Mouse (Mus musculus) MEL (cell line): ENCODE measurements around the gene Arap2. TPM values are rescaled to one million over a fixed set of nuclear protein-coding genes. Genes with fewer than 3 reads are reported as not detected.

Source experiments
- DNase-seq: peaks from one replicate; pipeline ENCODE4 v3.0.0; 2011; ENCODE audit warnings: low read depth, low spot score
- H3K27ac ChIP-seq: 2 replicates; pipeline ENCODE4 v1.5.1; 2012; ENCODE audit warnings: low read depth, mild to moderate bottlenecking, control low read depth, low read length, moderate library complexity; ENCODE audit not compliant: control insufficient read depth
- H3K27me3 ChIP-seq, 2 experiments: fragments of 150-350 bp in 1 of 2; sonication (generic) in 1 of 2; 2 replicates each; pipeline ENCODE4 v1.6.1; 2012; ENCODE audit warnings: low read length in 2 of 2, mild to moderate bottlenecking in 2 of 2, improper control_type of control experiment in 1 of 2, moderate library complexity in 1 of 2; ENCODE audit not compliant: insufficient read depth in 2 of 2, control insufficient read depth in 1 of 2
- H3K36me3 ChIP-seq, 2 experiments: 2 replicates each; pipeline ENCODE4 v1.6.1; 2012 to 2014; ENCODE audit warnings: low read length in 2 of 2, improper control_type of control experiment in 1 of 2, inconsistent platforms in 1 of 2, mild to moderate bottlenecking in 1 of 2; ENCODE audit not compliant: insufficient read depth in 2 of 2, control insufficient read depth in 1 of 2
- H3K4me1 ChIP-seq, 2 experiments: fragments of 150-350 bp in 1 of 2; sonication (generic) in 1 of 2; 2 replicates each; pipeline ENCODE4 v1.6.1; 2012; ENCODE audit warnings: low read length in 2 of 2, improper control_type of control experiment in 1 of 2, mild to moderate bottlenecking in 1 of 2; ENCODE audit not compliant: insufficient read depth in 2 of 2, control insufficient read depth in 1 of 2
- H3K4me3 ChIP-seq, 2 experiments: fragments of 150-350 bp in 1 of 2; sonication (generic) in 1 of 2; 2 replicates each; pipeline ENCODE4 v1.5.1; 2012; ENCODE audit warnings: low read depth in 2 of 2, low read length in 2 of 2, mild to moderate bottlenecking in 2 of 2, moderate library complexity in 2 of 2, control low read depth in 1 of 2, improper control_type of control experiment in 1 of 2; ENCODE audit not compliant: control insufficient read depth in 1 of 2, insufficient read depth in 1 of 2
- H3K79me2 ChIP-seq: 2 replicates; pipeline ENCODE4 v1.6.1; 2012; ENCODE audit warnings: mild to moderate bottlenecking, low read length, moderate library complexity; ENCODE audit not compliant: control insufficient read depth, poor library complexity, insufficient read depth
- H3K9ac ChIP-seq: 2 replicates; pipeline ENCODE4 v1.6.1; 2012; ENCODE audit warnings: low read depth, mild to moderate bottlenecking, control low read depth, low read length, moderate library complexity; ENCODE audit not compliant: control insufficient read depth, poor library complexity, severe bottlenecking
- H3K9me3 ChIP-seq: fragments of 150-350 bp; sonication (generic); replicated peaks from 2 replicates; pipeline ENCODE4 v1.6.1; 2012; ENCODE audit warnings: mild to moderate bottlenecking, low read length, improper control_type of control experiment, moderate library complexity; ENCODE audit not compliant: insufficient read depth
- BHLHE40 ChIP-seq: IDR thresholded peaks from 2 replicates; pipeline ENCODE4 v1.6.1; 2012; ENCODE audit warnings: low read depth, mild to moderate bottlenecking, inconsistent platforms, low read length, improper control_type of control experiment, borderline replicate concordance
- CHD2 ChIP-seq: IDR thresholded peaks from 2 replicates; pipeline ENCODE4 v1.6.1; 2011; ENCODE audit warnings: low read length, improper control_type of control experiment
- CTCF ChIP-seq, 3 experiments: IDR thresholded peaks in 2 of 3; conservative IDR thresholded peaks in 1 of 3; 2 replicates each; pipeline ENCODE4 v1.5.1; 2011 to 2012; ENCODE audit warnings: low read length in 3 of 3, low read depth in 2 of 3, mild to moderate bottlenecking in 2 of 3, improper control_type of control experiment in 1 of 3, inconsistent platforms in 1 of 3, mixed read lengths in 1 of 3, moderate library complexity in 1 of 3; ENCODE audit not compliant: control insufficient read depth in 1 of 3, insufficient read depth in 1 of 3, poor library complexity in 1 of 3, severe bottlenecking in 1 of 3
- E2F4 ChIP-seq: IDR thresholded peaks from 2 replicates; pipeline ENCODE4 v1.6.1; 2011; ENCODE audit warnings: low read depth, low read length, improper control_type of control experiment, borderline replicate concordance
- HCFC1 ChIP-seq: IDR thresholded peaks from 2 replicates; pipeline ENCODE4 v1.6.1; 2012; ENCODE audit warnings: low read depth, mild to moderate bottlenecking, inconsistent platforms, low read length, improper control_type of control experiment, moderate library complexity
- MAFK ChIP-seq: IDR thresholded peaks from 2 replicates; pipeline ENCODE4 v1.6.1; 2011; ENCODE audit warnings: low read depth, mild to moderate bottlenecking, low read length, improper control_type of control experiment, borderline replicate concordance
- MAX ChIP-seq: IDR thresholded peaks from 2 replicates; pipeline ENCODE4 v1.6.1; 2011; ENCODE audit warnings: low read length, improper control_type of control experiment
- MAZ ChIP-seq: IDR thresholded peaks from 2 replicates; pipeline ENCODE4 v1.6.1; 2012; ENCODE audit warnings: low read depth, mild to moderate bottlenecking, inconsistent platforms, low read length, improper control_type of control experiment
- MXI1 ChIP-seq: IDR thresholded peaks from 2 replicates; pipeline ENCODE4 v1.6.1; 2011; ENCODE audit warnings: mild to moderate bottlenecking, low read depth, low read length, improper control_type of control experiment
- NELFE ChIP-seq: IDR thresholded peaks from 2 replicates; pipeline ENCODE4 v1.6.1; 2011; ENCODE audit warnings: low read depth, low read length, improper control_type of control experiment
- NRF1 ChIP-seq: IDR thresholded peaks from 2 replicates; pipeline ENCODE4 v1.6.1; 2014; ENCODE audit warnings: low read depth, mild to moderate bottlenecking, inconsistent platforms, low read length, improper control_type of control experiment, moderate library complexity; ENCODE audit not compliant: poor library complexity, insufficient read depth, severe bottlenecking
- POLR2A ChIP-seq, 2 experiments: IDR thresholded peaks; 2 replicates each; pipeline ENCODE4 v1.6.1; 2011 to 2012; ENCODE audit warnings: low read length in 2 of 2, mild to moderate bottlenecking in 2 of 2, control low read depth in 1 of 2, improper control_type of control experiment in 1 of 2, low read depth in 1 of 2, moderate library complexity in 1 of 2; ENCODE audit not compliant: control insufficient read depth in 1 of 2, insufficient read depth in 1 of 2, poor library complexity in 1 of 2
- POLR2AphosphoS5 ChIP-seq: IDR thresholded peaks from 2 replicates; pipeline ENCODE4 v1.6.1; 2012; ENCODE audit warnings: low read depth, borderline replicate concordance, mild to moderate bottlenecking, inconsistent platforms, low read length, moderate library complexity, mixed read lengths
- RAD21 ChIP-seq: IDR thresholded peaks from 2 replicates; pipeline ENCODE4 v1.6.1; 2011; ENCODE audit warnings: mild to moderate bottlenecking, low read depth, low read length, improper control_type of control experiment
- TAL1 ChIP-seq: IDR thresholded peaks from 2 replicates; pipeline ENCODE4 v1.6.1; 2012; ENCODE audit warnings: mild to moderate bottlenecking, inconsistent platforms, low read length, moderate library complexity, mixed read lengths
- TCF12 ChIP-seq: IDR thresholded peaks from 2 replicates; pipeline ENCODE4 v1.6.1; 2014; ENCODE audit warnings: low read depth, mild to moderate bottlenecking, inconsistent platforms, low read length, improper control_type of control experiment, moderate library complexity
- USF2 ChIP-seq, 2 experiments: IDR thresholded peaks; 2 replicates each; pipeline ENCODE4 v1.6.1; 2011 to 2012; ENCODE audit warnings: improper control_type of control experiment in 2 of 2, low read length in 2 of 2, borderline replicate concordance in 1 of 2, inconsistent platforms in 1 of 2, low read depth in 1 of 2, mild to moderate bottlenecking in 1 of 2; ENCODE audit not compliant: insufficient read depth in 1 of 2
- ZC3H11A ChIP-seq: IDR thresholded peaks from 2 replicates; pipeline ENCODE4 v1.6.1; 2012; ENCODE audit warnings: low read depth, mild to moderate bottlenecking, inconsistent platforms, low read length, improper control_type of control experiment
- ZMIZ1 ChIP-seq: IDR thresholded peaks from 2 replicates; pipeline ENCODE4 v1.6.1; 2012; ENCODE audit warnings: low read depth, mild to moderate bottlenecking, inconsistent platforms, low read length, improper control_type of control experiment, moderate library complexity
- polyA plus RNA-seq, 2 experiments: library from polyadenylated mRNA; stranded (reverse) in 1 of 2; unstranded in 1 of 2; fragments of >175 nt in 1 of 2; fragments of >200 nt in 1 of 2; gene quantifications; 2 replicates each; pipeline versions ENCODE4 v1.2.1 to v1.2.4; 2012; ENCODE audit warnings: low replicate concordance in 2 of 2, low read depth in 1 of 2; ENCODE audit not compliant: insufficient read length in 2 of 2, insufficient read depth in 1 of 2, missing spikeins in 1 of 2
- total RNA-seq: library from RNA; depleted of rRNA; stranded (reverse); fragments of 300-350 nt; gene quantifications from 2 replicates; pipeline ENCODE4 v1.2.3, GENCODE M21; 2012

Gene Arap2
- total and polyA plus RNA-seq, 3 experiments = not detected

DNA sequence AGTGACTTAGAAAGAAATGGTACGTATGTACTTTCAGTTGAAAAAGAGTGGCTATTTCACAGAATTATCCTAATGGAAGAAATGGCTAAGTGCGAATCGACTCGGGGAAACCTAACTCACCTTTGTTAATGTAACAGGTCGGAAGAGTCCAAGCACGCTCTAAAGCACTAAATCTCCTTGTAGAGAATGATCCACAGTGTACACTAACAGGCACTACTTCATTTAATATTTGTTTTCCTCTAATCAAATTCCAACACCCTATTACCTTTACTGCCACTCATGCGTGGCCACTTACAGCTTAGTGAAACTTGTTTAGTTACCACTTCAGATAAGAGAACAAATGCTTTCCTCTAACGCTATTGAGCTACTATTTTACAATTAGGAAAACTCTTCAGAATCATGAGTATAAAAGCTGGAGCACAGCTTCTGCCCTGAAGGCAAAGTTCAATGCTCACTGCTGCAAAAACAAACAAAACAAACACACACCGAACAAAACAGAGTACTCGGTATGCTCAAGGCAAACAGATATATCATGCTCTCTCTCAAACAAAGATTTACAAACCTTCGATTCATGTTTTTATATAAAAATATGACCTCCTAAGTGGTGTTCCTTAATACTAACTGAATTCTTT lies 143.0 kb downstream of the Arap2 start:
- H3K79me2 ChIP-seq = no peaks in the 10 kb centered on the region
- no peaks in the 10 kb centered on the region for H3K27me3 ChIP-seq
- H3K9me3 ChIP-seq = no peaks in the 10 kb centered on the region
- no peak overlapping the region for H3K9ac ChIP-seq
- no peak for DNase-seq
- H3K36me3 ChIP-seq = no peaks in the 10 kb centered on the region
- TF ChIP-seq ZC3H11A (no peak), MAX (no peak), TAL1 (no peak), RAD21 (no peak), POLR2A (IDR thresholded peaks at IDR 0.05; ENCODE audit: control insufficient read depth in 1 of 2, insufficient read depth in 1 of 2, low read depth in 1 of 2, low read length in 2 of 2, poor library complexity in 1 of 2) (no peak), NRF1 (no peak), CTCF (IDR thresholded peaks at IDR 0.05 in 2 of 3, conservative IDR thresholded peaks at IDR 0.05 in 1 of 3; ENCODE audit: control insufficient read depth in 1 of 3, insufficient read depth in 1 of 3, low read depth in 2 of 3, low read length in 3 of 3, poor library complexity in 1 of 3, severe bottlenecking in 1 of 3) (no peak), USF2 (IDR thresholded peaks at IDR 0.05; ENCODE audit: borderline replicate concordance in 1 of 2, insufficient read depth in 1 of 2, low read depth in 1 of 2, low read length in 2 of 2) (no peak), HCFC1 (no peak), CHD2 (no peak), BHLHE40 (no peak), ZMIZ1 (no peak), MXI1 (no peak), E2F4 (no peak), MAFK (no peak)
- TF ChIP-seq, all 39 proteins: peak for 0
- H3K4me1 ChIP-seq = no peaks in the 10 kb centered on the region
- no peak overlapping the region for H3K27ac ChIP-seq
- no peak overlapping the region for H3K4me3 ChIP-seq

DNA sequence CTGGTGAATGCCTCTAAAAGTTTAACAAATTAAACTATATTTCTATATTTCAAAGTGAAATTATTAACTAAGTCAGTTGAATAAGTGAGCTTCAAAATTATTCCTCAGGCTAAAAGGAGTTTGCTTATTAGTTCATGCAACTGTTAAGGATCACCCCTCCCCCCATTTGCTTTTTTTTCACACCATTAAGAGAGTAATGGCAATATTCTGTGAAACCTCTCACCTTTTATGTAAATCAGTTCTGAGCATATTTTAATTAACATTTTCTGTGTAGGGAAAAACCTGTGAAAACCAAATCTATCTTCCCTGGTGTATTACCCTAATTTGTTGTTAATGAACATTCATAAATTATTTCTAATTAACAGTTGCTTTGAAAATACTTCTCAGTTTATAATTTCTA lies 147.7 kb downstream of the Arap2 start:
- Histone ChIP-seq H3K9me3 (no peaks in the 10 kb centered on the region), H3K79me2 (no peaks in the 10 kb centered on the region), H3K27ac (no peak overlapping the region), H3K36me3 (no peaks in the 10 kb centered on the region), H3K9ac (no peak overlapping the region), H3K27me3 (no peaks in the 10 kb centered on the region), H3K4me3 (no peak overlapping the region), H3K4me1 (no peaks in the 10 kb centered on the region)
- no peak for DNase-seq
- TF ChIP-seq NELFE (no peak), MAZ (no peak), NRF1 (no peak), MAFK (no peak), HCFC1 (no peak), POLR2AphosphoS5 (no peak), TCF12 (no peak)
